Mouse (Mus musculus) forebrain, embryonic 16.5 days (tissue): Measurements from ENCODE around the gene Tspan6. TPM values are rescaled to one million over a fixed set of nuclear protein-coding genes. Genes with fewer than 3 reads are reported as not detected.

Experiments used
- ATAC-seq: fragments of 200-750 bp; cut with Nextera tagmentation; 2 replicates; pipeline ENCODE4 v1.8.0; 2017; ENCODE audit warnings: mild to moderate bottlenecking, moderate library complexity
- H3K27ac ChIP-seq: fragments of 300-500 bp; sonication (generic); 2 replicates; pipeline ENCODE4 v1.5.1; 2014; ENCODE audit warnings: low read length, control low read depth
- H3K27me3 ChIP-seq: fragments of 300-500 bp; sonication (generic); replicated peaks from 2 replicates; pipeline ENCODE4 v1.6.1; 2014; ENCODE audit warnings: low read length; ENCODE audit not compliant: control insufficient read depth, insufficient read depth
- H3K36me3 ChIP-seq: fragments of 300-500 bp; sonication (generic); 2 replicates; pipeline ENCODE4 v1.6.1; 2014; ENCODE audit not compliant: control insufficient read depth, insufficient read depth
- H3K4me1 ChIP-seq: fragments of 300-500 bp; sonication (generic); replicated peaks from 2 replicates; pipeline ENCODE4 v1.6.1; 2014; ENCODE audit warnings: low read length; ENCODE audit not compliant: control insufficient read depth, insufficient read depth
- H3K4me2 ChIP-seq: fragments of 300-500 bp; sonication (generic); 2 replicates; pipeline ENCODE4 v1.6.1; 2014; ENCODE audit warnings: mild to moderate bottlenecking, low read length, control low read depth
- H3K4me3 ChIP-seq: fragments of 300-500 bp; sonication (generic); replicated peaks from 2 replicates; pipeline ENCODE4 v1.5.1; 2014; ENCODE audit warnings: mild to moderate bottlenecking, low read length, control low read depth
- H3K9ac ChIP-seq: fragments of 300-500 bp; sonication (generic); replicated peaks from 2 replicates; pipeline ENCODE4 v1.6.1; 2014; ENCODE audit warnings: low read depth, low read length, control low read depth
- H3K9me3 ChIP-seq: fragments of 300-500 bp; sonication (generic); 2 replicates; pipeline ENCODE4 v1.6.1; 2016; ENCODE audit warnings: low read length; ENCODE audit not compliant: control insufficient read depth
- WGBS: fragments of 180-500 bp; shearing (Covaris S2); extraction: QIAGEN DNeasy Blood & Tissue Kit; methylation state at CpG from one replicate; pipeline ENCODE4 v1.1.7; 2014; 5-methylcytosine and 5-hydroxymethylcytosine counted together
- polyA plus RNA-seq: library from polyadenylated mRNA; unstranded; fragments of >200 nt; fragmentation: Nextera tagmentation; extraction: Ambion mirVana; gene quantifications from 2 replicates; pipeline ENCODE4 v1.2.1, GENCODE M21; 2015

The Tspan6 gene
- polyA plus RNA-seq, 1 experiment from 2014 or later = 241 TPM

DNA sequence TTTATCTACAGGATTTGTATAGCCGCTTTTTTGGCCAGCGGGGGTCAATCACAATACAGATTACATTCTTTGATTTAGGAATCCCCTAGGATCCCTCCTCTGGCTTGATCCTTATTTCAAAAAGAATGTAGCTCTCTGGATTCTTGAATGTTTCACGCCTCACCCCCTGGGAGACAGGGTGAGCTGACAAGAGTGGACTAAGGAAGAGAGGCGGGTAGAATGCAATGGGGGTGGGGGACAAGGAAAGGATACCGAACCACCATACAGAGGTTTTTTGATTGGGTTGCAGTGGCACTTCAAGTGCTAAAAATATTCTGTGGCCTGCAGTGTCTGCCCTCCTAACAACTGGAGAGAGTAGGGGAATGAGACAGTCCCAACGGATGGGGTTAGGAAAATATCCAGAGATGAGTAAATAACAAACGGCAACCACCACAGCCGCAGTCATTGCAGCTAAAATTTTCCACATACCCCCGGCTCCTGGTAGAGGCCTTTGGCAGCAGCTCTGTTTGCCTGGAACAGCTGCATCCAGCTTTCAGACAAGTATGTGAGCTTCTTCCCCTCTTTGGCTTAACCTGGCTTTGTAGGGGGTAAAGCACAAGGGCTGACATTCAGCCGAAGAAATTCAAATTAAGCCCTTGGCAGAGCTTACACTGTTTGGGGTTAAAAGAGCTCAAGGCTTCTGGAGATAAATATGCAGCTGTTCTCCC, 13.3 kb upstream of the Tspan6 start:
- Histone ChIP-seq H3K4me2 (no peak overlapping the region), H3K27ac (no peak overlapping the region), H3K9me3 (no peaks in the 10 kb centered on the region), H3K27me3 (no peaks in the 10 kb centered on the region), H3K36me3 (no peaks in the 10 kb centered on the region), H3K4me1 (no peaks in the 10 kb centered on the region), H3K4me3 (no peak overlapping the region), H3K9ac (no peak overlapping the region)
- 28% methylated on average over 10 of the region's 10 CpGs for WGBS
- no peak for ATAC-seq

DNA sequence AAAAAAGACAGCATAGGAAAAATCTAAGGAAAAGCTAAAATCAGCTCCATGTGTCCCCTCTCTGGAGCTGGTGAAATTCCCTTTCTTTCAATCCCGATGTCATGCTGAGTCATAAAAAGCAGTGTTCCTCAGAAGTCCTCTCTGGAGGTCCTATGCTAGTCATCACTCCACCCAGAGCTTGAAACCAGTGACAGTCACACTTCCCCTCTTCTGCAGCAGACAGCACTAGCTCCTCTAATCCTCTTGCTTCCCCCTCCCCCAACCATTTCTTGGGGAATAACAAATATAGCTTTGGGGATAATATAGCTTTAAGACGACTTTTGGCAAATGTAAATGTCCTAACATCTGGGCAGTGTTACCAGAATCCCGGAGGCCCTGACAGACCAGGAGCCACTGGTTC, 10.0 kb upstream of the Tspan6 start, which contains the start of gene Srpx2:
Gene Srpx2, plus strand, starts transcription at position 166 of the 400 bp plus-strand sequence.
- H3K9me3 ChIP-seq = no peaks in the 10 kb centered on the region
- H3K27ac ChIP-seq = no peak within 1 kb of the TSS
- no peak within 1 kb of the TSS for H3K4me3 ChIP-seq
- H3K36me3 ChIP-seq = no peaks in the 10 kb centered on the region
- no peaks in the 10 kb centered on the region for H3K27me3 ChIP-seq
- no peak within 1 kb of the TSS for H3K4me2 ChIP-seq
- WGBS = 45% methylated on average over 3 of the region's 3 CpGs
- H3K4me1 ChIP-seq = no peaks in the 10 kb centered on the region
- H3K9ac ChIP-seq = no peak within 1 kb of the TSS
- no peak for ATAC-seq

DNA sequence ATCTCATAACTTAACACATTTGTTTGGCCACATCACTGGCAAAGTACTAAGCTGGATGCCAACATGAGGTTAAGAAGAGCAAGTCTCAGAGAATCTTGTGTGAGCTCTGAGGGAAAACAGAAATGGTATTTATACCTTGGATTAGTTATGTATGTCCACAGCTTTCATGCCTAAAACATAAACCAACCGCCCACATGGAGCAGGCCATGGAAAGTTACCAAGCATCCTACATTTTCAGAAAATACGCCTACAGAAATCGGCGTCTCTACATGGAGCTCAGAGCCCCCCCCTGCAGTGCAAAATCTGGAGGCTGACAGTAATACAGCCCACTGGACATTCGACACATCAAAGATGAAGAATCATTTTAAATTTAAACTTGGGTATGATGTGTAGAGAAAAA, 10.1 kb downstream of the Tspan6 start:
- no peak overlapping the region for H3K4me2 ChIP-seq
- 91% methylated on average over 5 of the region's 5 CpGs for WGBS
- no peaks in the 10 kb centered on the region for H3K9me3 ChIP-seq
- H3K27ac ChIP-seq = no peak overlapping the region
- no peak overlapping the region for H3K4me3 ChIP-seq
- H3K9ac ChIP-seq = no peak overlapping the region
- H3K27me3 ChIP-seq = no peaks in the 10 kb centered on the region
- no peak for ATAC-seq
- peaks cover 2% of the 10 kb centered on the region; the same call in 1 of the 2 replicates for H3K36me3 ChIP-seq
- no peaks in the 10 kb centered on the region for H3K4me1 ChIP-seq

DNA sequence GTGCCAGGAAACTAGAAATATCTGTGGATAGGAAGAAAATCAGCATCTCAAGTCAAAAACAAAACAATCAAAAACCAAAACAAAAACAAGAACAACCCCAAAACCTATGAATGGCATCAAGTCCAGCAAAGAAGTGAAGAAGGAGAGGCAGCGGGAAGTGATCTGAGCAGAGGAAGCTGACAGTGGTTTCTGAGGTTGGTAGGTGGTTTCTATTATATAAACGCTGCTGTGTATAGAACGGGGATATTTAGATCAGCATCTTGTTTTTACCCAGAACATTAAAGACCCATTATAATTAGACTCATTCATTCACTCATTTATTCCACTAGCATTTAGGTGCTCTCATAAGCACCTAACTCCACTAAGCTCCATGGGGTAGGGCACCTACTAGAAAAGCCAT, 10.9 kb downstream of the Tspan6 start:
- Histone ChIP-seq H3K4me1 (no peaks in the 10 kb centered on the region), H3K9ac (no peak overlapping the region), H3K27ac (no peak overlapping the region), H3K27me3 (no peaks in the 10 kb centered on the region), H3K4me3 (no peak overlapping the region), H3K4me2 (no peak overlapping the region), H3K9me3 (no peaks in the 10 kb centered on the region), H3K36me3 (peaks cover 2% of the 10 kb centered on the region; the same call in 1 of the 2 replicates)
- 90% methylated on average over 3 of the region's 3 CpGs for WGBS
- ATAC-seq = no peak

DNA sequence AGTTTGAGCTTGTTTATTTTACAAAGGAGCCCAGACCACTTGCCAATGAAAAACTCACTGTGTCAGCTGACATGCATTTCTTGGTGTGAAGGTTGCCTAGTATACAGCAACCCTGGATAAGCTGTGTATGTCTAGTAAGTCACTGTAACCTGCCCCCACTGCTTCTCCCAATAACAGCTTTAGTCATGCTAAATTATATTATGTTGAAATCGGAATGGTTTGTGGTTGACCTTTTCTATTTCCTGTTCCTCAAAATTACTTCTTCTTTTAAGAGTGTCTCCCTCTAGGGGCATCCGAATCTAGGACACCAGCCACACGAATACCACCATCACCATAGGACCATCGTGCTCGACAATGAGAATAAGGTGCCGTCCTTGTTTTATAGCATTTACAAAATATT, 28.5 kb downstream of the Tspan6 start:
- Histone ChIP-seq H3K9ac (no peak overlapping the region), H3K4me3 (no peak overlapping the region), H3K27me3 (no peaks in the 10 kb centered on the region), H3K27ac (no peak overlapping the region), H3K9me3 (no peaks in the 10 kb centered on the region), H3K4me2 (no peak overlapping the region), H3K4me1 (no peaks in the 10 kb centered on the region), H3K36me3 (no peaks in the 10 kb centered on the region)
- WGBS = 92% methylated on average over 6 of the region's 6 CpGs
- ATAC-seq = no peak

DNA sequence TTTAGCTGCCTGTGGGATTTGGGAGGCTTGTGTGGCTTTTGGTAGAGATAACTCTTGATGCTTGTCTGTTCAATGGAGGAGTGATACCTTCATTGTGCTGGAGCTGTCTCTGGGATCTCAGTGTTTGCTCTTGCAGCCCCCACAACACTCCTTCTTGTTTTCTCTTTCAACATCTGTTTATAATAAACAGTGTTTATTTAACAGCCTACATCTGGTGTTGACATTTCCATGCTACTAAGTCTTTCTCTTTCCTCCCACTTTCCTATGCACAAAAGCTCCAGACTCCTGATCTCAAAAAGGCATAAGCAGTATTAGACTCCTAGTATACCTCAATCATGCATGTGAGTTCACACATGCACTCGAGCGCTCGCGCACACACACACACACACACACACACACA, 44.6 kb downstream of the Tspan6 start:
- WGBS = 94% methylated on average over 4 of the region's 4 CpGs
- Histone ChIP-seq H3K9me3 (no peaks in the 10 kb centered on the region), H3K4me1 (no peaks in the 10 kb centered on the region)

GRCm38 (mm10) chrX:133850680-133851079, 47.5 kb downstream of the Tspan6 start, which contains the start of gene Tnmd:
TSS of gene Tnmd (plus strand) at chrX:133850980.
- Histone ChIP-seq H3K9ac (no peak within 1 kb of the TSS), H3K27me3 (no peaks in the 10 kb centered on the region), H3K4me2 (no peak within 1 kb of the TSS), H3K9me3 (no peaks in the 10 kb centered on the region), H3K27ac (no peak within 1 kb of the TSS), H3K4me3 (no peak within 1 kb of the TSS), H3K36me3 (no peaks in the 10 kb centered on the region), H3K4me1 (no peaks in the 10 kb centered on the region)
- ATAC-seq = no peak
- 88% methylated on average over 5 of the region's 5 CpGs for WGBS

More for the DNA sequence above, 44.6 kb downstream of the Tspan6 start:
- H3K36me3 ChIP-seq = no peaks in the 10 kb centered on the region
- H3K9ac ChIP-seq = no peak overlapping the region
- no peak for ATAC-seq
- no peaks in the 10 kb centered on the region for H3K27me3 ChIP-seq
- H3K27ac ChIP-seq = no peak overlapping the region
- no peak overlapping the region for H3K4me2 ChIP-seq
- H3K4me3 ChIP-seq = no peak overlapping the region

Other genes with a start within 250 kb of the Tspan6 start
- 14.2 and 18.0 TPM in 2 replicates for gene Pcdh19, start 209.4 kb downstream of the Tspan6 start, polyA plus RNA-seq
- gene Tnmd, start 47.4 kb downstream of the Tspan6 start, polyA plus RNA-seq = 0.30 and 1.1 TPM in 2 replicates
- gene Srpx2, start 10.0 kb upstream of the Tspan6 start, polyA plus RNA-seq = 0.47 and 0.81 TPM in 2 replicates
- 0.46 and 0.47 TPM in 2 replicates for gene Sytl4, start 83.4 kb upstream of the Tspan6 start, polyA plus RNA-seq
- 61.0 and 66.0 TPM in 2 replicates for gene Cstf2, start 160.8 kb upstream of the Tspan6 start, polyA plus RNA-seq